Mouse (Mus musculus): Measurements from ENCODE around the gene Nmt1.
A peak's percentile ranks its signal among the peaks of the same experiment; 100 is the strongest.

The Nmt1 gene

DNA sequence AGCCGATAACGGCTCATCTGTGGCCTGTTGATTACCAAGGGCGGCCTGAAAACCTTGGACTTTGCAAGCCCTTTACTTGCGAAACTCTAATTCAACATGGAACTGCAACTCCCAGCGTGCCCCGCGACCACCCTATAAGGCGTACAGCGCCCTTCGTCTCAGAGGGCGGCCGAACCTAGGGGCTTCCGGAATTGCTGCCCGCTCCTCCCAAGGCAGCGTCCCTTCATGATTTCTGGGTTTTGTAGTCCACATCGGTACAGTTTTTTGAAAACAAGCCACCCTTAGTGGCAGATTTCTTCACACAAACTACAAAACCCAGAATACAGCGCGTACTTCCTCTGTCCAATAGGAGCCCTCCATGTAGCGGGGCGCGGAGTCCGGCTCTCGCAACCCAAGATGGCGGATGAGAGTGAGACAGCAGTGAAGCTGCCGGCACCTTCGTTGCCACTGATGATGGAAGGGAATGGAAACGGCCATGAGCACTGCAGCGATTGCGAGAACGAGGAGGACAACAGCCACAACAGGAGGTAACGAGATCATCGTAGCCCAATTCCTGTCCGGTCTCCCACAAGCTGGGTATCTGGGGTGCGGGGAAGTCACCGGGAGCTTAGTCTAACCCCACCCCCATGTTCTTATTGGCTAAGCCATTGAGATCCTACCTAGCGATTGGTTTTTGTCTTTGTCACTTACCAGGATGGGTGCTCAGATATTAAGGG, at the start of gene Nmt1, which contains the start of gene Dcakd:
Nmt1 (plus strand) TSS at position 15 of the 716 bp plus-strand sequence.
Dcakd (minus strand) TSS at position 158 of the 716 bp plus-strand sequence.
- DNase-seq (ENCODE audit: low spot score): peak; percentile 80

DNA sequence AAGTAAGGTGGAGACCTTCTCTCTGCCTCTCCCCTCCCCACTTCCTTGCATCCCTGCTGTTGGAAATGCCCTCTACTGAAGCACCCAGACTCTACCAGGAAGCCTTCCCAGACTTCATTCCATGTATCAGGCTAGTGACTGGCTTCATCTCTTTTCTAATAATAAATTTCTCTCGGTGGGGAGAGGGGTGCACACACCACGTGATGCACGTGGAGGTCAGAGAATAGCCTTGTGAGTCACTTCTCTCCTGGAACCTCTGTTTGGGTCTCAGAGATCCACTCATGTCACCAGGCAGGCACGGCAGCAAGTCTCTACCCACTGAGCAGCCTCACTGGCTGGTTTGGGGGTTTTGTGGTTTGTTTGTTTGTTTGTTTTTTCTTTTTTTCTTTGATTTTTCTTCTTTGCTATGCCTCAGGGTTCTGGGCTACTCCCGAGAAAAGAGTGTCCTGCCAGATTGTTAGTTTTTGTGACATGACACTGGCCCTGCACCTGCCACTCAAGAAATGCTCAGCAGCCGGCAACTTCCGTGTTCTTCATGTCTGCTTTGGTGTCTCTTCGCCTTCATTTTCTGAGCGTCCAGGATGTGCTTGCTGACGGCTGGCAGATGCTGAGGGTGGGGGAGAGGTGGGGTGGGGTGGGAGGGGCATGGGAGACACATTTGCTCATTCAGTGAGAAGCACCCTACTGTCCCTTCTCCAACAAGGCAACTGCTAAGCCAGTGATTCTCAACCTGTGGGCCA, 46.7 kb upstream of the Nmt1 start:
- DNase-seq (ENCODE audit: low spot score): no peak

DNA sequence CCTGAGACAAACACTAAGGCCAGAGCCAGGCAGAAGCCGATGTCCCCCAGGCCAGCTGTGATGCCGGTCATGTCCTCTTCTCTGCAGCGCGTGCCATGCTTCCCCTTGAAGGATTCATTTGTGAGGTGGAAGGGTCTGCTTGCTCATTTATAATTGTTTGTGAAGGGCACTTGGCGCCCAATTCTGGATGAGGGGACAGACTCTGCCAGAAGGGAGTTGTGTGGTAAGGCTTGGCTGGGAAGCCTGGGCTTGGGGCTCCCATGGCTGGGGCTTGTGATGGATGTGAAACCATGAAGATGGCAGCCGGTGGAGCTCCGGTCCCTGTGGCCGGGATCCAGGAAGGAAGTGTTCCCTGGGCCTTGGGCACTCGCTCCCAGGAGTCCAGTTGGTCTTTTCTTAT, 43.9 kb upstream of the Nmt1 start:
- DNase-seq (ENCODE audit: low spot score): no peak

DNA sequence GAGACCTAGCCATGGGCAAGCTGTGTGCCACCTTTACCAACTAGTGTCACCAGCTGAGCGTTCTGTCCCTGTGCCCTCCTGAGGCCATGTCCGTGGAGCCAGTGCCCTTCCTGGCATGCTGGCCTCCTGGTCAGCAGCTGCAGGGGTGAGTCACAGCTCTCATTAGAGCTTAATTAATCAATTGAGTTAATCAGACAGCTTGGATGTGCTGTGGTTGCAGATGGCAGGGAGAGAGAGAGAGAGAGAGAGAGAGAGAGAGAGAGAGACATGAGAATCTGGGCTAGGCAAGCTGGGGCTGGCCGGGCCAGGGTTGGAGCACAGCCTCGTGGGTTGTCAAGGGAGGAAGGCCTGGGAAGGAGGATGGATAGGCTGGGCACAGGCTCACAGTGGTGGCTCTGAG, 43.4 kb upstream of the Nmt1 start:
- no peak for DNase-seq (ENCODE audit: low spot score)

DNA sequence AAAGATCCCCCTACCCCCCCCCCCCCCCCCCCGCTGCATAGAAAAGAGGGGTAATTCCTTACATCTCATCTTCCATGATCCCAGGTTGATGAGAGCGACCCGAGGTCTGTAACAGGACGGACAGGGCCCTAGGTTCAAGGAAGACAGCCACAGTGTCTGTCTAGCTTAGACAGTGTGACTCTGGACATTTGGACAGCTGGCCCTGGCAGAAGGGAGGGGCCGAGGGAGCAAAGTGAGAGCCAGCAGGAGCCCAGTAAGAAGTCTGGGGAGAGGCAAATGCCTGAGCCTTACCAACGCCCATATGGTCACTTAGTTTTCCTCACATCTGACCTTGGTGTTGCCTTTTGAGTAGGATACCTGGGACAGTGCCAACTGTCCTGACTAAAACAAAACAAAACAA, 42.8 kb upstream of the Nmt1 start:
- no peak for DNase-seq (ENCODE audit: low spot score)

DNA sequence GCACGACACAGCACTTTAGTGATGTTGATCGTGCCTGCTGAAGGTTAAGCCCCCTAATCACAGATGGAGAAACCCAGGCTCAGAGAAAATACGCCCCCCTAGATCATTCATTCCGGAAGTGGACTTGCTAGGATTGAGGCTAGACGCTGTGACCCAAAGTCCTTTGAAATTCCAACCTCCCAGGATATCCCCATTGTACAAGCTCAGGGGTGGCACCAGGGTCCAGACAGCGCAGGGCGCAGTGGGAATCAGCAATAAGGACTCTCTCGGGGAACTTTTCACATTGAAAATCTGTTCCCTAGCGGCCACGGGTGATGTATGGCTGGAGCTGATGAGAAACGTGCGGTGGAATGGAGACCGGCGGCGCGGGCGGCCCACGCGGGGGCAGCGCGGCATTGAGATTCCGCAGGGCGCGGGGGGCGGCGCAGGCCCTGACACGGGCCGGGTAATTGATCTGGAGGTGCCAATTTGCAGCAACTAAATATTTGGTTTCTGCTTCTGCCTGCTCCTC, 38.3 kb upstream of the Nmt1 start:
- no peak for DNase-seq (ENCODE audit: low spot score)

DNA sequence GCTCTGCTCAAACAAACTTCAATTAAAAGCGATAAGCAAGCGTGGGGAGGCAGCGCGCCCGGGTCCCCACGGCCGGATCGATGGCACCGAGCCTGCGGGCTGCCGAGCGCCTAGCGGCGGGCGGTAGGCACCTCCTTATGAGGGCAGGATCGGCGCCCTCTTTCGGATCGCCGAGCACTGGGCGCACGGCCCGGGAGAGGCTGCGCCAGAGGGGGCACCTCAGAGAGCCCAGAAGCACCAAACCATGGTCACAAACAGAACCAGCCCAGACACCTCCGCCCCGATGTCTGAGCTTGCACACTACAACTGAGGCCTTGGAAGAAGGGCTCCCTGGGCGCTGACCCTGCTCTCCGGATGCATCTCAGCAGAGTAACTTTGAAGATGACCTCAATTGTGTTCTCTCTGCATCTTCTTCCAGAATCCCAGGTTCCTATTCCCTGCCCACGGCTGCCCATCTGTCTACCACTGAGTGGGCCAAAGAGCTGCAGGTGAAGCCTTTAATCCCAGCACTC, 37.8 kb upstream of the Nmt1 start:
- DNase-seq (ENCODE audit: low spot score): no peak

DNA sequence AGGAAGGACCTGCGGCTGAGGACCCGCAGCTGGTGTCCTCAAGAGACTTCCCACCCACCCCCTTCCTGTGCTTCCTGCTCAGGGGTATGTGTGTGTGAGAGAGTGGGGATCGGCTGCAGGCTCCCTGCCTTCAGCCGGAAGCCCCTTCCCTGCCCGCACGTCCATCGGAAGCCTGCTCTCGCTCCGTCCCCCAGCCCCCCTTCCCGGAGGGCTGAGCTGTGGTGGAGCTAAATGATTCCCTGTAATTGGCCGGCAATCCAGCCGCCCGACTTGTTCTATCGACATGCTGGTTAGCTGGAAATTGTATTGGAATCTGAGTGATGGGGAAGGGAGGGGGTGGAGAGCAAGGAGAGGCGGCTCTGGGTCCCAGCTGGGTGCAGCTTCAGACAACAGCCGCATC, 36.3 kb upstream of the Nmt1 start:
- no peak for DNase-seq (ENCODE audit: low spot score)

DNA sequence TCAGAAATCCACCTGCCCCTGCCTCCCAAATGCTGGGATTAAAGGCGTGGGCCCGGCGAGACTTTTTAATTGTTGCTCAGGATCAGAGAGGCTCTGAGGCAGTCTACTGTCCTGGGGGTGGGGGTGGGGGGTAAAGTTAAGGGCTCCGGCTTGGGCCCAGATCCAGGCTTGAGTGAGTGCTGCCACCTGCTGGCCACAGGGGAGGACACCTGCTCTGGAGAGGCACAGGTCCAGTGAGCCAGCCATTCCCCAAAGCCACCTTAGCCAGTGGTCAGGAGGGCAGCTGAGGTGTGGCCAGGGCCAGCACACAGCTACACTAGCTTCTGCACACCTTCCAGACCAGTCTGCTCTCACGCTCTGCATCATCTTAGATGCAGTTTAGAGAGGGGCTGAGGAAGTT, 35.0 kb upstream of the Nmt1 start:
- peak; percentile 71 for DNase-seq (ENCODE audit: low spot score)

DNA sequence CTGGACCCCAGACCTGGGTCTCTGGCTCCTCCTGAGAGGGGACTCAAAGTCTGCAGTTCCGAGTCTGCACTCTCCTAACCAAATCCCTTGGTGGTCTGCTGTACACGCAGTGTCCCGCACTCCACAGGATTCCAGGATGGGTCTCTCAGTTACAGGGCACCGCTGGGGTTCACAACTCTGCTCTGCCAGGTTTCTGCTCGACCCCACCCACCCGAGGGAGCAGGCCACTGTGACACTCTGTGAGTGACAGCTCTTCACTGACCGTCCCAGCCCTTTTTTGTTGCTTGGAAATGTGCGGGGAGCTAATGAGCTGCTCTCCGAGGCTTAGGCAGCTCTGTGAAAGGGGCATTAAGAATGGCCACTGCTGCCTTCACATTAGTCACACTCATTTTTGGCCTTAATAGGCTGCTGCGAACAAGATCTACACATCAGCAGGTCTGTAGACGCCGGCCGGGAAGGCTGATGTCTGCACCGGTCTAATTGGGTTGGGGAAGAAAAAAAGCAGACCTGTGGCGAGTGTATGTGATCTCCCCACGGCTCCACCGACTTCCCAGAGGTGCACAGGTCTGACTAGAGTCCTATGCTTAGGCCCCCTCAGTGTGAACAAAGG, 34.5 kb upstream of the Nmt1 start:
- DNase-seq (ENCODE audit: low spot score): no peak

DNA sequence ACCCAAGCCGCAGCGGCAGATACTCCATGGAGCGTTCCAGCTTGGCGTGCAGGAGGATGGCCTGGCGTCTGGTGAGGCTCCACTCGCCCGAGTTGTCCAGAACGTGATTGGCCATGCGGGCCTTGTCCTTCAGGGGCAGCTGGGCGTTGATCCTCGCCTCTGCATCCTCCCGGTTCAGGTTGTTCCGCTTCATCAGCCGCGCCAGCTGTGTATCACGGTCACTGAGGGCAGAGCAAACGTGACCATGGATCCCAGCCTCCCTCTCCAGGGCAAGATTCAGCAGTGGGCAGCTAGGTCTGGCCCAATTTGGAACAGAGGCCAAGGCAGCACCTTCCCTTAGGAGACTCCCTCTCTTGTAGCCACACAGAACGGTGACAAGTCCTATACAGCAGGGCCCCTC, 33.0 kb upstream of the Nmt1 start:
- DNase-seq (ENCODE audit: low spot score): no peak

DNA sequence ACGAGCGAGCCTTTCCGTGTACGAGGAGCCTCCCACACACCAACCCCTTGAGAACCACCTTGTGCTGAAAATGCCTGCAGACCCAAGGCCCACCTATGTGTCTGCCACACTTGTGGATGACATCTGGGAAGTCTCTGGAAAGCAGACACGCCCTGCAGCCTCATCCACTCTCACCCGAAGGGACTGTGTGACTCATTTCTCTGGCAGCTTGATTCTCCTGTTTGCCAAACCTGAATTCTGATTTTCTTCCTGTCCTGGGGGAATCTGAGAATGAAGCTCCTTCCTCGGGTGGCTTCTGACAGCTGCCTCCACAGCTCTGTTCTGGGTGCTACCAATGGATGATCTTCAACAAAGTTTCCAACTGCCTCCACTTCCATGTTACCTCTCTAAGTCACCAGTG, 31.6 kb upstream of the Nmt1 start:
- DNase-seq (ENCODE audit: low spot score): no peak

DNA sequence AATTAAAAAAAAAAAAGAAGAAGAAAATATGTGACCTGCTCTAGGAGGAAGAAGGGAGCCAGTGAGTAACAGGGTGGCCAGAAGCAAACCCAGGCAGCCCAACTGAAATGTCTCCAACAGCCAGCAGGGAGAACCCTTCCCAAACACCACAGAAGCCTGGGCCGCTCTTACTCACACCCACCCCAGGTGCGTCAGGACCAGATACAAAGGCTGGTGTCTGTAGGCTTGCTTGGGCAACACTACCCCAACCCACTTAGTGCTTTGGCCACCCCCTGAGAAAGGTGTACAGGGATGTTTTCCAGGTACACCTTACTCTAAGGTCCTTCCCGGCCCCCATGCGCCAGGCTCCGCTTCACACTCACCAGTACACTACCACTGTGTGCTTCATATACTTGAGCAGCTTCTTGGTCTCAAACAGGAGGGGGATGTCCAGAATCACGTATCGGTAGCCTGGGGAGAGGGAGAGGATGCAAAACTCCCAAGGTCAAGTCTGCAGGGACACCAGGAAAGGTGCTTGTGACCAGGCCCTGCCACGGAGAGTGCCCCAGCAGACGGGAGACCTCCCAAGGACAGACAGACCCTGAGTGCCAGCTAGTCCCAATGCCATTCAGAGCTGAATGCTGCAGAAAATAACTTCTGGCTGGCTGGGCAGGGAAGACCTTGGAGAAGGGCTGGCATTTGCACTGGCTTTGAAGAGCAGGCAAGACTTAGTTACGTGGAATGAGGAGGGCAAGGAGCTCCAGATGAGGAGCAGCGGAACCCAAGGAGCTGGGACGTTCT, 30.8 kb upstream of the Nmt1 start:
- DNase-seq (ENCODE audit: low spot score): no peak

DNA sequence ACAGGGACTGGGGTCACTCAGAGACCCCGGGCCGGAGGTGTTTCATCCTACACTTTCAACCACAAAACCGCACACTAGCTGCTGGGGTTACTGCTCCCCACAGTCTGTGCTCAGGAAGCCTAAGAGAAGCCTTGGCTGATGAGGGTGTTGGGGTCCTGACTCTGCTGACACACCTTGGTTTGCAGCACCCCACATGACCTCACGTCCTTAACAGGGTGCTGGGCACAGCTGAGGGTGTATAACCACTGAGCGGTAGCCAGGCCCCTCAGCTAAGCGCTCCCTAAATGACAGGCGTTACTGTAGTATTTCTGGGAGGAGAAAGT, 29.8 kb upstream of the Nmt1 start:
- DNase-seq (ENCODE audit: low spot score): no peak

DNA sequence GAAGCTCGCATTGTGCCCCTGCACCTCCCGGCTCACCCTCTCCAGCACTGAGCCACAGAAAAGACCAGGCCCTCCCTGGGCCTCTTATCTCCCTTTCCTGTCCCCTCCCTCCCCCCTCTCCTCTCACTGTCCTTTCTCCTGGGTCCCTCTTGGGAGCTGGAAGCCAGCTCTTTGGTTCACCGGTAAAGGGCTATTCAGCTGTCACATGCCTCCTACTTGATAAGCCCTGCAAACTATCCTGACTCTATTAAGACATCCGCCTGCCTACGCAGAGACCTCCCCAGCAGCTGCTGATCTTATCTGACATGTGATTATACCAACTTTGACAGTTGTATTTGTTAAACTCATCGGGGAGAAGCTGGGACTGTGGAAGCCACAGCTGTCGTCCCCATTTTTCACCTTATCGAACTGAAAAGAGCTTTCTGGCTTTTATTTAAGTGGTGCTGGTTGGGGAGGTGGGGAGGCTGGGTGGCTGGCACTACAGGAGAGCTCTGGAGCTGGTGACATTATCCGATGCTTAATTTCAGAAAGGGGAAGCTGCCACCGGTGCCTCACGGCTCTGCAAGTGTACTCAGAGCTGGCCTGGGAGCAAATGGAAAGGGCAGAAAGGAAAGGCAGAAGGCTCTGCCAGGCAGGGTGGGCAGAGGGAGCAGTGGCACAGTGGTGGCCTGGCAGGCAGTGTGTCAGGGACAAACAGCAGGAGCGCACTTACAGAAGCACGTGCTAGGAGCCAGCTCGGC, 29.2 kb upstream of the Nmt1 start:
- DNase-seq (ENCODE audit: low spot score): no peak

DNA sequence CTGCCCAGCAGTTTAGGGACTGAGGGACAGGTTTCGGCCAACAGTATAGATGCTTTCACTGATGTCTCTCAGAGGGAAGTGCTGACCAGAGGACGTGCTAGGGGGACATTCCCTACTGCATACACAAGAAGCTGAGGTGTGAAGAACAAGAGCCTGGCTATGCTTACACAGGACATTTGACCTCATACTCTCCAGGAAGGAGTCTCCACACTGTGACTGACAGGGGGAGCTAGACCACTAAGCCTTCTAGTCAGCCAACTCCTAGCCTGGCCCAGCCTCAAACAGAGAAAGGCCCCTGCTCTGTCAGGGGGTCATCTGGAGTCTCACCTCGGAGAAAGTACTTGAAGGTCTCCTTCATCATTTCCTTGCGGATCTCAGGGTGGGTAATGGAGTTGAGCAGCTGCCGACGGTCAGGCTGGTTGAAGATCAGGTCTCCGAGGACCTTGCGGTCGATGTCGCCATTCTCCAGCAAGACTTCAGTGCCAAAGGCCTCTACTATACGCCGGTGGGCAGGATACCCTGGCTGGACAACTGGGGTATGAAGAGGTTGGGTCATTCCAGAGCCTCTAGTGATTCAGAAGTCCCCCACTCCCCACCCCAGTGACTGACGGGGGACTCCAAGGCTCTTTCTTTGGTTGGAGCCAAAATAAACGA, 28.5 kb upstream of the Nmt1 start:
- no peak for DNase-seq (ENCODE audit: low spot score)

DNA sequence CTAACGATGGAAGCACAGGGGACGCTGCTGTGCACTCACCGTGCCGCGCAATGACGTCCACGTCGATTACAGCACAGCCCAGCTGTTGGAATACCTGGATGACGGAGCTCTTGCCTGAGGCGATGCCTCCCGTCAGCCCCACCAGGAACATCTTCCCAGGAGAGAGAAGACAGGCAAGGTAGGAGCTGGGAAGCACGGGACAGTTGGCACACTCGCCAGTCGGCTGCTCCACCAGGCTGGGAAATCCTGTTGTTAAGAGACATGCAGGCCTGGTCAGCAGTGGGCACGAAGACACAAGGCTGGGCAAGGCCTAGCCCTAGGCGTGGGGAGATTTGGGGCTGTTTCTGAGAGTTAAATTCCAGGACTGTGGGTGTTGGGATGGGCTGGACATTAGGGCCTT, 27.9 kb upstream of the Nmt1 start:
- DNase-seq (ENCODE audit: low spot score): no peak

DNA sequence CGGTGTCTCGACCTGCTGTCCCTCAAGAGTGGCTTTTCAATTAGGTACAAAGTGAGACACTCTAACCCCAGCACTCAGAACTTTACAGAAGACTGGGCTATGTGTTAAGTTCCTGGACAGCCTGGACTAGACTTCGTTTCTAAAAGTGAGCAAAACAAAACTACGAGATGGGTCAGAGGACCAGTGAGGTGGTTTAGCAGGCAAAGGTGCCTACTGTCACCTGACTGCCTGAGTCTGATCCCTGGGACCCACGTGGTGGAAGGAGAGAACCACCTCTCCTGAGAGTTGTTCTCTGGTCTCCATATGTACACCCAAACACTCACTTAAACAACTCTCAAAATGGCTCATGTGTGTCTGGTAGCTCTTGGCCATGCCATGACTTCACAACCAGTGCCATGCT, 26.9 kb upstream of the Nmt1 start:
- DNase-seq (ENCODE audit: low spot score): no peak

DNA sequence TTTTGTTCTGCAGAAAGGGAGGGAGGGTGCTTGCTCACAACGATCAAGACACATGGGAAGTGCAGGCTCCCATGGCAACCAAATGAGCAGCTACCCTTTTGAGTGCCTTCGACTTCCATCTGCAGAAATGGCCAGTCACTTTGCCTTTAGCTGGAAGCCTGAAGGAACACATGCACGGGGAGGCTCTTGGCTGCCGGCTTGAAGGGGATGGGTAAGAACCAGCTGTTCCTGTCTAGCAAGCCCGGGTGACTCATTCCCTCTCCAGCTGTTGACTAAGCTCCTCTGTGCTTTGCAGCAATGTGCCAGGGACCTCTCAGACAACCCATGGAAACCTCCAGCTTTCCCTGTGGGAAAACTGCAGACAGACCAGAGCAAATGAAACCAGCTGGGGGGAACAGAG, 24.8 kb upstream of the Nmt1 start:
- peak; percentile 36 for DNase-seq (ENCODE audit: low spot score)

DNA sequence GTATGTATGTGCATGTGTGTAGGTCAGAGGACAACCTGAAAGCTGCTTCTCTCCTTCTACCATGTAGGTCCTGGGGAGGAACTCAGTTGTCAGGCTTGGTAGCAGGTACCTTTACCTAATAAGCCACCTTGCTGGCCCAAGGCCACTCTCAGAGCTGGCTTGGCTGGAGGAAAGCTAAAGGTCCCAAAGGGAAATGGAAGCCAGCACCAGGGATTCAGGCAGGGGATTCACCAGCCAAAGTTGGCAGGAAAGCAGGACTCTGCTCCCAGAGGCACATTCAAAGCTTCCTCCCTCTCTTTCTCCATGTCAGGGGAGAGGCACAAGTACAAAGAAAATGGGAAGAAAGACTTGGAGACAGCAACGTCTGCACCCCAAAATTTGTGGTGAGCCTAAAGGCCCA, 23.1 kb upstream of the Nmt1 start:
- DNase-seq (ENCODE audit: low spot score): no peak
